Mouse (Mus musculus) E14TG2a.4 (cell line): ENCODE results near the gene Cntnap1.

Source experiments
- CTCF ChIP-seq: conservative IDR thresholded peaks from 2 replicates; pipeline ENCODE4 v1.5.1; 2014; ENCODE audit warnings: low read length
- NANOG ChIP-seq: IDR thresholded peaks from 2 replicates; pipeline ENCODE4 v1.6.1; 2014; ENCODE audit warnings: borderline replicate concordance, low read length, mixed read lengths
- POU5F1 ChIP-seq: IDR thresholded peaks from 2 replicates; pipeline ENCODE4 v1.6.1; 2014; ENCODE audit warnings: low read length, borderline replicate concordance

DNA sequence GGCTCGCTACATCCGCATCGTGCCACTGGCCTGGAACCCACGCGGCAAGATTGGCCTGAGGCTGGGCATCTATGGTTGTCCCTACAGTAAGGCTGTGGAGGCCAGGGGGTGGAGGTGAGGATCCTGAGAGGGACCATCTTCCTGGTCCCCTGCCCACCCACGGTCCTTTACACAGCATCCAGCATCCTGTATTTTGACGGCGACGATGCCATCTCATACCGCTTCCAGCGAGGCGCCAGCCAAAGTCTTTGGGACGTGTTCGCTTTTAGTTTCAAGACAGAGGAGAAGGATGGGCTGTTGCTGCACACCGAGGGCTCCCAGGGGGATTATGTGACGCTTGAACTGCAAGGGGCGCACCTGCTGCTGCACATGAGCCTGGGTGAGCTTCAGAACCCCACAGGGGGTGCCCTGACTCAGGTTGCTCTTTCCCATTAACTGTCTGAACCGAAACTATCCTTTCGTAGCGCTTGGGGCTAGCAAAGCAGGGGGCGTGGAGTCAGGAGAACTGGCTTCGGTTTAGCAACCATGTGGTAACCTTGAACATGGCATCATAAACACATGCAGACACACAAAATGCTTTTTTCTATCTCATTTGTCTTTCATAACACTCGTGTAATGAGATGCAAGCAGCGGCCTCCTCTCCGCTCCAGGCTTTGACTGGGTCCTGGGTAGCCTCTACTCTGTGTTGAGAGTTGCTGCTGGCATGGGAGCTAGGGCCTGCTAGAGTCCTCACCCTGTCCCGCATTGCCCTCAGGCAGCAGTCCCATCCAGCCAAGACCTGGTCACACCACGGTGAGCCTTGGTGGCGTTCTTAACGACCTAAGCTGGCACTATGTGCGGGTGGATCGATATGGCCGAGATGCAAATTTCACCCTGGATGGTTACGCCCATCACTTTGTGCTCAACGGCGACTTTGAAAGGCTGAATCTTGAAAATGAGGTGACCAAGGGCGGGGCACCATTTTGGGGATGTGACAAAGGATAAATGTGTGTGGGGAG lies 8.0 kb downstream of the Cntnap1 start:
- TF ChIP-seq CTCF: no peak
- no peak for TF ChIP-seq NANOG
- no peak for TF ChIP-seq POU5F1
